24 mouse cellular contexts compared by ENCODE assay signal in genomic region chr9:118860613-118861141, GRCm38 (mm10).
A peak's percentile ranks its signal among the peaks of the same experiment; 100 is the strongest.
DNase-seq lines count a peak whose midpoint lies in the region; ATAC-seq and TF ChIP-seq lines count a peak whose summit lies in the region.
"Had no signal": no experiment of that assay in that cellular context is flagged by ENCODE, and none has a peak within 500 bp of the region (broad histone marks: within the 10 kb centered on the region; RNA-seq: fewer than 3 reads in every experiment).

No protein-coding gene starts in this region.

- no peaks in the 10 kb centered on the region for H3K9me3 ChIP-seq in heart, embryonic 13.5 days
- no peaks in the 10 kb centered on the region for H3K9me3 ChIP-seq in heart, embryonic 12.5 days (replicated peaks)
- no peaks in the 10 kb centered on the region for H3K9me3 ChIP-seq in lung, embryonic 14.5 days (ENCODE audit: low read depth, low read length)
- H3K9me3 ChIP-seq in limb, embryonic 12.5 days, result 0 out of 2 replicates have a peak, but pooled peaks cover 3% of the 10 kb centered on the region
- H3K9me3 ChIP-seq: embryonic facial prominence, embryonic 12.5 days; neural tube, embryonic 13.5 days; stomach, embryonic 15.5 days had no signal

- 0 out of 2 replicates have a peak overlapping the region, but pooled peaks have one; percentile 20 for H3K27ac ChIP-seq in heart, embryonic 13.5 days (replicated peaks)
- no peak overlapping the region for H3K27ac ChIP-seq in heart, embryonic 12.5 days (ENCODE audit: poor library complexity, severe bottlenecking)
- H3K27ac ChIP-seq in lung, embryonic 14.5 days (ENCODE audit: low read depth), result no peak overlapping the region
- 0 out of 2 replicates have a peak overlapping the region, but pooled peaks have one; percentile 35 for H3K27ac ChIP-seq in limb, embryonic 12.5 days
- H3K27ac ChIP-seq: embryonic facial prominence, embryonic 12.5 days; liver, embryonic 14.5 days; neural tube, embryonic 13.5 days; stomach, embryonic 15.5 days had no signal

- ATAC-seq in heart, embryonic 13.5 days (ENCODE audit: extremely low read depth, insufficient number of reproducible peaks, low FRiP score, low TSS enrichment), result no peak
- ATAC-seq in heart, embryonic 12.5 days (ENCODE audit: insufficient number of reproducible peaks, low FRiP score), result no peak
- ATAC-seq in lung, embryonic 14.5 days (ENCODE audit: insufficient read depth), result peak; percentile 51; the same call in 1 of the 2 replicates
- ATAC-seq in limb, embryonic 12.5 days (ENCODE audit: insufficient number of reproducible peaks, insufficient read depth, low FRiP score, low TSS enrichment, low read depth), result no peak
- ATAC-seq: forebrain, embryonic 14.5 days had no signal

- no peak overlapping the region for H3K4me2 ChIP-seq in heart, embryonic 13.5 days
- H3K4me2 ChIP-seq in heart, embryonic 12.5 days, result no peak overlapping the region
- no peak overlapping the region for H3K4me2 ChIP-seq in lung, embryonic 14.5 days
- peak overlapping the region; percentile 4; the same call in 1 of the 2 replicates for H3K4me2 ChIP-seq in limb, embryonic 12.5 days
- H3K4me2 ChIP-seq: embryonic facial prominence, embryonic 12.5 days; neural tube, embryonic 13.5 days; stomach, embryonic 15.5 days had no signal

- peak; percentile 85 for DNase-seq in lung, embryonic 14.5 days
- DNase-seq in lung, postnatal 4 days, result no peak
- peak; percentile 50 for DNase-seq in embryo, embryonic 10.5 days (ENCODE audit: low spot score)
- no peak for DNase-seq in cerebellum, adult 11-12 months
- no peak for DNase-seq in natural killer cell, adult 2 months (ENCODE audit: low spot score in 2 of 2)
- DNase-seq: adrenal gland, postnatal 25 days; cerebellum, adult 11 months; cerebellum, postnatal 14 days; gastrocnemius, postnatal 14 days; heart, adult 18-20 months; kidney, adult 9 months; kidney, postnatal 4 days; right cerebral cortex, postnatal 14 days; thymus, adult 18-20 months; thymus, postnatal 4 days had no signal

- peaks cover 63% of the 10 kb centered on the region for H3K4me1 ChIP-seq in heart, embryonic 13.5 days
- H3K4me1 ChIP-seq in heart, embryonic 12.5 days (replicated peaks), result peaks cover 60% of the 10 kb centered on the region
- peaks cover 26% of the 10 kb centered on the region for H3K4me1 ChIP-seq in lung, embryonic 14.5 days (ENCODE audit: insufficient read depth)
- peaks cover 50% of the 10 kb centered on the region for H3K4me1 ChIP-seq in limb, embryonic 12.5 days (replicated peaks)

- H3K36me3 ChIP-seq in heart, embryonic 13.5 days, result peaks cover 17% of the 10 kb centered on the region
- peaks cover 11% of the 10 kb centered on the region; the same call in 1 of the 2 replicates for H3K36me3 ChIP-seq in heart, embryonic 12.5 days
- 0 out of 2 replicates have a peak, but pooled peaks cover 10% of the 10 kb centered on the region for H3K36me3 ChIP-seq in lung, embryonic 14.5 days (ENCODE audit: insufficient read depth)
- H3K36me3 ChIP-seq in limb, embryonic 12.5 days, result no peaks in the 10 kb centered on the region; the same call in 1 of the 2 replicates
- H3K36me3 ChIP-seq: embryonic facial prominence, embryonic 12.5 days; neural tube, embryonic 13.5 days; stomach, embryonic 15.5 days had no signal

- no peak overlapping the region for H3K4me3 ChIP-seq in heart, embryonic 13.5 days
- H3K4me3 ChIP-seq in heart, embryonic 12.5 days, result no peak overlapping the region
- no peak overlapping the region for H3K4me3 ChIP-seq in lung, embryonic 14.5 days (ENCODE audit: low read depth, low read length)
- no peak overlapping the region for H3K4me3 ChIP-seq in limb, embryonic 12.5 days (replicated peaks)
- H3K4me3 ChIP-seq: embryonic facial prominence, embryonic 12.5 days; erythroblast, embryonic 14.5 days; neural tube, embryonic 13.5 days; stomach, embryonic 15.5 days had no signal

- 0 out of 2 replicates have a peak, but pooled peaks cover 5% of the 10 kb centered on the region for H3K27me3 ChIP-seq in heart, embryonic 13.5 days (replicated peaks)
- H3K27me3 ChIP-seq in heart, embryonic 12.5 days (replicated peaks), result no peaks in the 10 kb centered on the region
- no peaks in the 10 kb centered on the region for H3K27me3 ChIP-seq in lung, embryonic 14.5 days (ENCODE audit: insufficient read depth, low read length)
- H3K27me3 ChIP-seq in limb, embryonic 12.5 days, result peaks cover 3% of the 10 kb centered on the region; the same call in 1 of the 2 replicates
- H3K27me3 ChIP-seq: neural tube, embryonic 13.5 days; stomach, embryonic 15.5 days had no signal

- 32% methylated on average over 12 of the region's 12 CpGs for WGBS in heart, embryonic 13.5 days
- 29% methylated on average over 12 of the region's 12 CpGs for WGBS in heart, embryonic 12.5 days
- WGBS in lung, embryonic 14.5 days, result 29% methylated on average over 12 of the region's 12 CpGs
- WGBS in limb, embryonic 12.5 days, result 30% methylated on average over 12 of the region's 12 CpGs

- TF ChIP-seq CTCF in lung, embryonic 14.5 days (IDR thresholded peaks at IDR 0.05; ENCODE audit: low read depth), result no peak

- 0 out of 2 replicates have a peak overlapping the region, but pooled peaks have one; percentile 37 for H3K9ac ChIP-seq in heart, embryonic 13.5 days
- H3K9ac ChIP-seq in heart, embryonic 12.5 days, result no peak overlapping the region; the same call in 1 of the 2 replicates
- no peak overlapping the region for H3K9ac ChIP-seq in lung, embryonic 14.5 days
- no peak overlapping the region for H3K9ac ChIP-seq in limb, embryonic 12.5 days (replicated peaks)
- H3K9ac ChIP-seq: embryonic facial prominence, embryonic 12.5 days; liver, embryonic 14.5 days; neural tube, embryonic 13.5 days; stomach, embryonic 15.5 days had no signal

Comparison
In these comparisons a context has a peak if more than half of its experiments do, and no peak if none do; other contexts are left out.
1. H3K27ac ChIP-seq: peak in heart, embryonic 13.5 days (single experiment) and limb, embryonic 12.5 days (single experiment); none in heart, embryonic 12.5 days (single experiment) and lung, embryonic 14.5 days (single experiment).
2. DNase-seq: peak in lung, embryonic 14.5 days (single experiment) and embryo, embryonic 10.5 days (single experiment); none in lung, postnatal 4 days (0 of 2), cerebellum, adult 11-12 months (single experiment) and natural killer cell, adult 2 months (0 of 2).